Mouse (Mus musculus) CH12.LX (cell line): ENCODE measurements at regions not wholly inside any gene's neighbourhood (a gene's known extent, or its start where the extent isn't known, plus 50 kb on each side); places are given as distances from the start of the nearest gene placed in this dataset.

ENCODE experiments used
- DNase-seq: peaks from one replicate; pipeline ENCODE4 v3.0.0-alpha.2; 2013; ENCODE audit errors: extremely low read depth
- H3K27ac ChIP-seq: 2 replicates; pipeline ENCODE4 v1.5.1; 2012; ENCODE audit warnings: low read depth, mild to moderate bottlenecking, control low read depth, moderate library complexity; ENCODE audit not compliant: insufficient read depth
- H3K27me3 ChIP-seq: replicated peaks from 2 replicates; pipeline ENCODE3; 2012; ENCODE audit warnings: inconsistent platforms
- H3K36me3 ChIP-seq, 2 experiments: replicated peaks in 1 of 2; 2 replicates each; pipeline versions ENCODE3 to v1.6.1; 2012; ENCODE audit warnings: inconsistent platforms in 1 of 2, low read length in 1 of 2, mild to moderate bottlenecking in 1 of 2, mixed read lengths in 1 of 2, moderate library complexity in 1 of 2; ENCODE audit not compliant: control insufficient read depth in 1 of 2, insufficient read depth in 1 of 2
- H3K4me1 ChIP-seq, 2 experiments: 2 replicates each; pipeline ENCODE4 v1.6.1; 2012; ENCODE audit warnings: inconsistent platforms in 1 of 2, moderate library complexity in 1 of 2; ENCODE audit not compliant: insufficient read depth in 2 of 2, control insufficient read depth in 1 of 2
- H3K4me2 ChIP-seq: 2 replicates; pipeline ENCODE4 v1.6.1; 2012; ENCODE audit warnings: low read depth, mild to moderate bottlenecking, control low read depth; ENCODE audit not compliant: poor library complexity, insufficient read depth, severe bottlenecking
- H3K4me3 ChIP-seq, 3 experiments: fragments of 150-350 bp in 1 of 3; sonication (generic) in 1 of 3; replicated peaks in 1 of 3; 2 replicates each; pipeline versions ENCODE3 to v1.5.1; 2011 to 2012; ENCODE audit warnings: low read depth in 2 of 3, low read length in 2 of 3, mild to moderate bottlenecking in 2 of 3, moderate library complexity in 2 of 3, control low read depth in 1 of 3, improper control_type of control experiment in 1 of 3, inconsistent platforms in 1 of 3, mixed read lengths in 1 of 3; ENCODE audit not compliant: poor library complexity in 1 of 3
- H3K79me2 ChIP-seq: replicated peaks from 2 replicates; pipeline ENCODE4 v1.6.1; 2012; ENCODE audit warnings: mild to moderate bottlenecking, moderate library complexity; ENCODE audit not compliant: control insufficient read depth, poor library complexity, insufficient read depth, severe bottlenecking; ENCODE audit errors: extremely low read depth
- H3K9ac ChIP-seq: 2 replicates; pipeline ENCODE4 v1.6.1; 2012; ENCODE audit warnings: low read depth, mild to moderate bottlenecking, control low read depth, moderate library complexity; ENCODE audit not compliant: insufficient read depth
- H3K9me3 ChIP-seq: replicated peaks from 2 replicates; pipeline ENCODE3; 2012; ENCODE audit warnings: low read length, inconsistent platforms, mixed read lengths
- CHD1 ChIP-seq: IDR thresholded peaks from 2 replicates; pipeline ENCODE4 v1.6.1; 2012; ENCODE audit warnings: low read depth, low read length, improper control_type of control experiment, inconsistent platforms
- CHD2 ChIP-seq: IDR thresholded peaks from 2 replicates; pipeline ENCODE4 v1.6.1; 2011; ENCODE audit warnings: low read length, improper control_type of control experiment
- CTCF ChIP-seq, 2 experiments: IDR thresholded peaks in 1 of 2; conservative IDR thresholded peaks in 1 of 2; 2 replicates each; pipeline ENCODE4 v1.5.1; 2011 to 2012; ENCODE audit warnings: low read depth in 2 of 2, low read length in 2 of 2, improper control_type of control experiment in 1 of 2, inconsistent platforms in 1 of 2, mild to moderate bottlenecking in 1 of 2, moderate library complexity in 1 of 2
- ELF1 ChIP-seq: IDR thresholded peaks from 2 replicates; pipeline ENCODE4 v1.6.1; 2014; ENCODE audit warnings: low read depth, mild to moderate bottlenecking, inconsistent platforms, low read length, improper control_type of control experiment
- EP300 ChIP-seq: IDR thresholded peaks from 2 replicates; pipeline ENCODE4 v1.6.1; 2011; ENCODE audit warnings: low read length, improper control_type of control experiment
- GABPA ChIP-seq: IDR thresholded peaks from 2 replicates; pipeline ENCODE4 v1.6.1; 2012; ENCODE audit warnings: low read depth, low read length, improper control_type of control experiment, inconsistent platforms; ENCODE audit not compliant: insufficient replicate concordance
- IRF4 ChIP-seq: IDR thresholded peaks from 2 replicates; pipeline ENCODE4 v1.6.1; 2014; ENCODE audit warnings: low read depth, mild to moderate bottlenecking, inconsistent platforms, low read length, improper control_type of control experiment
- JUN ChIP-seq: IDR thresholded peaks from 2 replicates; pipeline ENCODE4 v1.6.1; 2011; ENCODE audit warnings: low read depth, mild to moderate bottlenecking, low read length, improper control_type of control experiment, moderate library complexity; ENCODE audit not compliant: insufficient read depth
- KAT2A ChIP-seq: IDR thresholded peaks from 2 replicates; pipeline ENCODE4 v1.6.1; 2012; ENCODE audit warnings: low read length, improper control_type of control experiment, inconsistent platforms; ENCODE audit not compliant: insufficient replicate concordance
- MAFK ChIP-seq: IDR thresholded peaks from 2 replicates; pipeline ENCODE4 v1.6.1; 2011; ENCODE audit warnings: low read length, improper control_type of control experiment; ENCODE audit not compliant: insufficient replicate concordance
- MAZ ChIP-seq: IDR thresholded peaks from 2 replicates; pipeline ENCODE4 v1.6.1; 2012; ENCODE audit warnings: low read depth, mild to moderate bottlenecking, inconsistent platforms, low read length, improper control_type of control experiment, moderate library complexity
- MXI1 ChIP-seq: IDR thresholded peaks from 2 replicates; pipeline ENCODE4 v1.6.1; 2011; ENCODE audit warnings: mild to moderate bottlenecking, low read depth, low read length, improper control_type of control experiment
- MYC ChIP-seq: IDR thresholded peaks from 2 replicates; pipeline ENCODE4 v1.6.1; 2011; ENCODE audit warnings: low read depth, mild to moderate bottlenecking, improper control_type of control experiment, low read length
- NRF1 ChIP-seq: IDR thresholded peaks from 2 replicates; pipeline ENCODE4 v1.6.1; 2014; ENCODE audit warnings: low read depth, mild to moderate bottlenecking, inconsistent platforms, low read length, improper control_type of control experiment, moderate library complexity
- RAD21 ChIP-seq: IDR thresholded peaks from 2 replicates; pipeline ENCODE4 v1.6.1; 2011; ENCODE audit warnings: low read depth, mild to moderate bottlenecking, low read length, improper control_type of control experiment, moderate library complexity
- RCOR1 ChIP-seq: conservative IDR thresholded peaks from 2 replicates; pipeline ENCODE4 v1.6.1; 2012; ENCODE audit warnings: low read depth, mild to moderate bottlenecking, inconsistent platforms, low read length, improper control_type of control experiment
- USF2 ChIP-seq: conservative IDR thresholded peaks from 2 replicates; pipeline ENCODE4 v1.6.1; 2011; ENCODE audit warnings: low read depth, low read length, improper control_type of control experiment
- ZKSCAN1 ChIP-seq: IDR thresholded peaks from 2 replicates; pipeline ENCODE4 v1.6.1; 2012; ENCODE audit warnings: low read depth, inconsistent platforms, low read length, improper control_type of control experiment, borderline replicate concordance
- ZMIZ1 ChIP-seq: IDR thresholded peaks from 2 replicates; pipeline ENCODE4 v1.6.1; 2012; ENCODE audit warnings: low read depth, mild to moderate bottlenecking, inconsistent platforms, low read length, improper control_type of control experiment
- ZNF384 ChIP-seq: IDR thresholded peaks from 2 replicates; pipeline ENCODE4 v1.6.1; 2012; ENCODE audit warnings: low read depth, low read length, improper control_type of control experiment, inconsistent platforms
- dilution Hi-C: fragments of 300-500 bp; cut with MboI; formaldehyde crosslinking; loops from 2 replicates; pipeline ENCODE4 v1.14.3; 2020; ENCODE audit warnings: low sequenced_read_pairs; ENCODE audit not compliant: extremely low pct_unique_long_range_greater_than_20kb, extremely low pct_ligation_motif_present
- in situ Hi-C: fragments of 300-500 bp; cut with MboI; formaldehyde crosslinking; loops from 3 replicates; pipeline ENCODE4 v1.14.3; 2019; ENCODE audit warnings: low sequenced_read_pairs, low pct_ligation_motif_present, low pct_unique_long_range_greater_than_20kb, mixed read lengths

DNA sequence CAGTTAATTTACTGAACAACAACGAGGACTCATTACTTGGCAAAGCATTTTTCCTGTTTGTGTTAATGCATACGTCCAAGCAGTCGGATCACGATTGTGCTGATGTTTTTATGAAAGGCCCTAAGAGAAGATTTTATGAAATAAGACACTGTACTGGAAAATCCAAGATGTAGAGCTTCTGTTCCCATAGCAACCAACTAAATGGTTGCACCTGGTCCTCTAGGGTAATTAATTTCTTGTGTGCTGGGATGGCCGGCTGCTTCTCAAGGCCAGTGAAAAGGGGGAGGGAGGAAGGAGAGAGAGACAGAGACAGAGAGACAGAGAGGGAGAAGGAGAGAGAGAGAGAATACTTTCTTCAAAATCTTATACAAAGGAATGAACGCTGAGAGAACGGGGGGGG is 156.6 kb downstream of the Fam124b start:
- TF ChIP-seq MYC (no peak), MAZ (no peak), EP300 (no peak), RAD21 (no peak)
- Histone ChIP-seq H3K27me3 (no peaks in the 10 kb centered on the region), H3K4me2 (no peak overlapping the region), H3K79me2 (no peaks in the 10 kb centered on the region), H3K27ac (no peak overlapping the region), H3K4me1 (no peaks in the 10 kb centered on the region), H3K36me3 (no peaks in the 10 kb centered on the region), H3K9ac (no peak overlapping the region), H3K4me3 (no peak overlapping the region), H3K9me3 (no peaks in the 10 kb centered on the region)
- dilution Hi-C loops (no loop called here), in situ Hi-C loops (no loop called here)
- no peak for DNase-seq

DNA sequence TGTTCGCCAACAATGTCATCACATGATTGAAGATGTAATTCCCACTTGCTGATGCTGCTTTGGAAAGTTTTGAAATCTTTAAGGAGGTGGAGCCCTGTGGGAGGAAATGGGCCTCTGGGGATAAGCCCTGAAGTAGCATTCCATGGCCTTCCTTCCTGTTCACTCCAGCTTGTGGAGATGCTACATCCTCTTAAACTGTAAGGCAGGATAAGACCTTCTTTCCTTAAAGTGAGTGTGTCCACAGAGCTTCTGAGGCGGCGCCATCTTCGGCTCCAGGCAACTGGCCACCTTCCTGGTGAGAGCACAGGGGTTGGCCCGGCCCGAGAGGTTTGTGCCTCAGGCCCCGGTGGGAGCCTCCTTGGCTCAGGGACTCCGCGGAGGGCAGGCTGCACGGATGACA is 173.1 kb downstream of the Fam124b start:
- in situ Hi-C loops (no loop called here), dilution Hi-C loops (no loop called here)
- Histone ChIP-seq H3K4me3 (no peak overlapping the region), H3K27ac (no peak overlapping the region), H3K36me3 (no peaks in the 10 kb centered on the region), H3K4me2 (no peak overlapping the region), H3K4me1 (no peaks in the 10 kb centered on the region), H3K9me3 (no peaks in the 10 kb centered on the region), H3K27me3 (no peaks in the 10 kb centered on the region), H3K9ac (no peak overlapping the region)
- DNase-seq, result no peak
- no peak for TF ChIP-seq ZNF384
- no peak for TF ChIP-seq JUN
- TF ChIP-seq IRF4, result no peak
- TF ChIP-seq USF2, result no peak
- TF ChIP-seq CHD2, result no peak
- TF ChIP-seq ZMIZ1, result no peak
- TF ChIP-seq MXI1, result no peak
- no peak for TF ChIP-seq RCOR1
- TF ChIP-seq CTCF (conservative IDR thresholded peaks at IDR 0.05 in 1 of 2, IDR thresholded peaks at IDR 0.05 in 1 of 2; ENCODE audit: low read depth in 2 of 2, low read length in 2 of 2), result no peak
- TF ChIP-seq CHD1, result no peak
- TF ChIP-seq ELF1, result no peak
- no peak for TF ChIP-seq KAT2A
- no peak for TF ChIP-seq MAFK
- no peak for TF ChIP-seq MYC
- TF ChIP-seq NRF1, result no peak
- no peak for TF ChIP-seq GABPA
- TF ChIP-seq ZKSCAN1, result no peak
- TF ChIP-seq, all 38 proteins: peak for 0
- H3K79me2 ChIP-seq, result no peaks in the 10 kb centered on the region
